ENCODE assay signal across 29 mouse cellular contexts in genomic region chr5:5115546-5115945, GRCm38 (mm10).
DNase-seq lines count a peak whose midpoint lies in the region; ATAC-seq and TF ChIP-seq lines count a peak whose summit lies in the region.
"Had no signal": no experiment of that assay in that cellular context is flagged by ENCODE, and none has a peak within 500 bp of the region (broad histone marks: within the 10 kb centered on the region; RNA-seq: fewer than 3 reads in every experiment).

No protein-coding gene starts in this region.

- DNase-seq in left cerebral cortex, postnatal 4 days: peak; percentile 23
- no peak for DNase-seq in left cerebral cortex, adult 2 months (ENCODE audit: extremely low spot score in 1 of 2, low spot score in 2 of 2)
- DNase-seq in brain, embryonic 14.5 days (ENCODE audit: low read depth): peak; percentile 37
- DNase-seq in gastrocnemius, postnatal 10 days: no peak
- DNase-seq: adrenal gland, postnatal 10 days; B cell, adult 2 months; cerebellum, adult 18-20 months; cerebellum, postnatal 36 days; forebrain, postnatal 0 days; heart, postnatal 14 days; kidney, adult 2 months; kidney, postnatal 4 days; layer of hippocampus, adult 9-11 months; lung, embryonic 14.5 days; lung, postnatal 14 days; thymus, adult 2 months; thymus, postnatal 4 days had no signal

- TF ChIP-seq POLR2A in brain, embryonic 14.5 days (IDR thresholded peaks at IDR 0.05; ENCODE audit: borderline replicate concordance, extremely low read depth, insufficient read depth, insufficient read length, poor library complexity, severe bottlenecking): no peak
- TF ChIP-seq POLR2A in olfactory bulb, adult 2 months (IDR thresholded peaks at IDR 0.05; ENCODE audit: insufficient read depth, low read depth, low read length): no peak

- ATAC-seq in forebrain, embryonic 16.5 days: peak; percentile 40; the same call in 1 of the 2 replicates
- no peak for ATAC-seq in forebrain, embryonic 13.5 days
- ATAC-seq: forebrain, postnatal 0 days; hindbrain, embryonic 16.5 days; intestine, embryonic 15.5 days; midbrain, embryonic 16.5 days had no signal

- H3K4me2 ChIP-seq in forebrain, embryonic 16.5 days (ENCODE audit: low read length): no peak overlapping the region
- H3K4me2 ChIP-seq in forebrain, embryonic 13.5 days: no peak overlapping the region
- H3K4me2 ChIP-seq: embryonic facial prominence, embryonic 12.5 days; intestine, embryonic 15.5 days; limb, embryonic 12.5 days; liver, embryonic 15.5 days; lung, embryonic 14.5 days; neural tube, embryonic 12.5 days had no signal

- TF ChIP-seq CTCF in left cerebral cortex, adult 2 months (IDR thresholded peaks at IDR 0.05): no peak
- TF ChIP-seq CTCF in brain, embryonic 14.5 days (IDR thresholded peaks at IDR 0.05; ENCODE audit: borderline replicate concordance, extremely low read depth, insufficient read depth, insufficient read length): no peak
- TF ChIP-seq CTCF in olfactory bulb, adult 2 months (IDR thresholded peaks at IDR 0.05; ENCODE audit: insufficient read depth, low read depth, low read length): no peak

- H3K4me3 ChIP-seq in forebrain, embryonic 16.5 days (replicated peaks; ENCODE audit: low read length): no peak overlapping the region
- H3K4me3 ChIP-seq in forebrain, embryonic 13.5 days: no peak overlapping the region
- H3K4me3 ChIP-seq in left cerebral cortex, adult 2 months: no peak overlapping the region
- H3K4me3 ChIP-seq in olfactory bulb, adult 2 months (ENCODE audit: insufficient read depth, low read depth, low read length): no peak overlapping the region
- H3K4me3 ChIP-seq: embryonic facial prominence, embryonic 12.5 days; intestine, embryonic 15.5 days; limb, embryonic 12.5 days; liver, embryonic 15.5 days; midbrain, embryonic 10.5 days; myocyte; neural tube, embryonic 12.5 days had no signal

- 75% methylated on average over 1 of the region's 1 CpGs for WGBS in forebrain, embryonic 16.5 days
- 86% methylated on average over 1 of the region's 1 CpGs for WGBS in forebrain, embryonic 13.5 days
- 73% methylated on average over 1 of the region's 1 CpGs for WGBS in olfactory bulb, adult 2 months

- no peak overlapping the region for H3K27ac ChIP-seq in forebrain, embryonic 16.5 days (ENCODE audit: low read length)
- H3K27ac ChIP-seq in forebrain, embryonic 13.5 days: no peak overlapping the region
- H3K27ac ChIP-seq in left cerebral cortex, adult 2 months: no peak overlapping the region
- H3K27ac ChIP-seq in olfactory bulb, adult 2 months (ENCODE audit: insufficient read depth, low read depth, low read length): 0 out of 2 replicates have a peak overlapping the region, but pooled peaks have one; percentile 62
- H3K27ac ChIP-seq: embryonic facial prominence, embryonic 12.5 days; intestine, embryonic 15.5 days; limb, embryonic 12.5 days; liver, embryonic 15.5 days; midbrain, embryonic 10.5 days; neural tube, embryonic 12.5 days had no signal

- no peaks in the 10 kb centered on the region for H3K27me3 ChIP-seq in forebrain, embryonic 16.5 days (replicated peaks; ENCODE audit: control insufficient read depth, insufficient read depth, low read length)
- H3K27me3 ChIP-seq in forebrain, embryonic 13.5 days: no peaks in the 10 kb centered on the region
- H3K27me3 ChIP-seq: embryonic facial prominence, embryonic 12.5 days; intestine, embryonic 15.5 days; limb, embryonic 12.5 days; liver, embryonic 15.5 days; neural tube, embryonic 12.5 days had no signal

- H3K9me3 ChIP-seq in forebrain, embryonic 16.5 days (ENCODE audit: control insufficient read depth, low read length): no peaks in the 10 kb centered on the region
- no peaks in the 10 kb centered on the region for H3K9me3 ChIP-seq in forebrain, embryonic 13.5 days (replicated peaks)
- H3K9me3 ChIP-seq: embryonic facial prominence, embryonic 12.5 days; intestine, embryonic 15.5 days; limb, embryonic 12.5 days; liver, embryonic 15.5 days; midbrain, embryonic 10.5 days; neural tube, embryonic 12.5 days had no signal

- H3K9ac ChIP-seq in forebrain, embryonic 16.5 days (replicated peaks; ENCODE audit: low read depth, low read length): no peak overlapping the region
- H3K9ac ChIP-seq in forebrain, embryonic 13.5 days: no peak overlapping the region
- H3K9ac ChIP-seq: embryonic facial prominence, embryonic 12.5 days; forebrain, postnatal 0 days; intestine, embryonic 15.5 days; limb, embryonic 12.5 days; liver, embryonic 15.5 days; lung, embryonic 14.5 days; neural tube, embryonic 12.5 days had no signal

- no peaks in the 10 kb centered on the region for H3K36me3 ChIP-seq in forebrain, embryonic 16.5 days (ENCODE audit: control insufficient read depth, insufficient read depth)
- no peaks in the 10 kb centered on the region for H3K36me3 ChIP-seq in forebrain, embryonic 13.5 days (ENCODE audit: poor library complexity, severe bottlenecking)
- H3K36me3 ChIP-seq: embryonic facial prominence, embryonic 12.5 days; intestine, embryonic 15.5 days; limb, embryonic 12.5 days; liver, embryonic 15.5 days; midbrain, embryonic 10.5 days; neural tube, embryonic 12.5 days had no signal

- intact Hi-C loops in left cerebral cortex, postnatal 4 days (cut with DNase I): no loop called here
- intact Hi-C loops in left cerebral cortex, adult 2 months (cut with DNase I): no loop called here

- peaks cover 6% of the 10 kb centered on the region for H3K4me1 ChIP-seq in forebrain, embryonic 16.5 days (replicated peaks; ENCODE audit: control insufficient read depth, insufficient read depth, low read length)
- peaks cover 6% of the 10 kb centered on the region; the same call in 1 of the 2 replicates for H3K4me1 ChIP-seq in forebrain, embryonic 13.5 days
- no peaks in the 10 kb centered on the region for H3K4me1 ChIP-seq in olfactory bulb, adult 2 months (ENCODE audit: control insufficient read depth, insufficient read depth, low read length)
- H3K4me1 ChIP-seq: intestine, embryonic 15.5 days; limb, embryonic 12.5 days; liver, embryonic 15.5 days; neural tube, embryonic 12.5 days had no signal

Comparison
In these comparisons a context has a peak if more than half of its experiments do, and no peak if none do; other contexts are left out.
1. DNase-seq: peak in left cerebral cortex, postnatal 4 days (single experiment) and brain, embryonic 14.5 days (single experiment); none in left cerebral cortex, adult 2 months (0 of 2) and gastrocnemius, postnatal 10 days (single experiment).